Comparison of ENCODE assay signal across 9 mouse cellular contexts in the genomic region with DNA sequence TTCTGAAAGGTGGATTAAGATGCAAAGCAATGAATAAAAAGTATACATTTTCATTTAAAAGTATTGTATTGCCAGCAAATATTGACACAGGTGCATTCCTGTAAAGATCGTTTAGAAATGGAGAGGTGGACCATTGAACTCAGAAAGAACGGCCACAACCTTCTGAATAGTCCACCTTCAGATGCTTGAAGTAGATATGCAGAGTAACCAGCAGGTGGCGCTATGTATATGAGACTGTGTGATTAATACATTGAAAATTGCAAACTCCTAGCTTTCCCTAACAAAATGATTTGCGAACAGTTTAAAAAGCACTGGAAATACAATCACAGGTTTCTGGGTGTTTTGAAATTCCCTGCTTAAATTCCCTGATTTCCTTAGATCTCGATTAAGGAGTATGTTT.
DNase-seq lines count a peak whose midpoint lies in the region; ATAC-seq and TF ChIP-seq lines count a peak whose summit lies in the region.
"Had no signal": no experiment of that assay in that cellular context is flagged by ENCODE, and none has a peak within 500 bp of the region (broad histone marks: within the 10 kb centered on the region; RNA-seq: fewer than 3 reads in every experiment).

No protein-coding gene starts in this region.

- peak; percentile 94 for TF ChIP-seq CTCF in layer of hippocampus, adult 2 months (conservative IDR thresholded peaks at IDR 0.05)

- intact Hi-C loops in gastrocnemius, postnatal 36 days (cut with DNase I), result loop anchor here (10.0 kb wide), 2 partner anchors 355 to 525 kb away; partner anchors contain the start of gene Sema3d

- H3K4me2 ChIP-seq in hindbrain, embryonic 13.5 days, result no peak overlapping the region
- H3K4me2 ChIP-seq: liver, embryonic 13.5 days had no signal

- H3K27me3 ChIP-seq in hindbrain, embryonic 13.5 days, result no peaks in the 10 kb centered on the region
- H3K27me3 ChIP-seq: liver, embryonic 13.5 days had no signal

- no peak overlapping the region for H3K9ac ChIP-seq in hindbrain, embryonic 13.5 days
- H3K9ac ChIP-seq: liver, embryonic 13.5 days had no signal

- H3K36me3 ChIP-seq in hindbrain, embryonic 13.5 days, result no peaks in the 10 kb centered on the region
- H3K36me3 ChIP-seq: liver, embryonic 13.5 days had no signal

- no peak overlapping the region for H3K4me3 ChIP-seq in hindbrain, embryonic 13.5 days
- H3K4me3 ChIP-seq in layer of hippocampus, adult 2 months, result no peak overlapping the region
- H3K4me3 ChIP-seq: liver, embryonic 13.5 days had no signal

- ATAC-seq in hindbrain, embryonic 13.5 days (ENCODE audit: low FRiP score), result peak; percentile 84

- no peaks in the 10 kb centered on the region for H3K4me1 ChIP-seq in hindbrain, embryonic 13.5 days (replicated peaks)
- H3K4me1 ChIP-seq: liver, embryonic 13.5 days had no signal

- no peak overlapping the region for H3K27ac ChIP-seq in hindbrain, embryonic 13.5 days
- no peak overlapping the region for H3K27ac ChIP-seq in layer of hippocampus, adult 2 months
- H3K27ac ChIP-seq: liver, embryonic 13.5 days had no signal

- peak; percentile 46 for DNase-seq in gastrocnemius, postnatal 10 days
- DNase-seq in gastrocnemius, postnatal 36 days, result no peak
- DNase-seq in NIH3T3 (ENCODE audit: low read depth), result peak; percentile 74
- DNase-seq in embryo, embryonic 10 days (ENCODE audit: low spot score), result peak; percentile 85
- DNase-seq in layer of hippocampus, adult 2 months (ENCODE audit: low spot score in 2 of 2), result peak; percentile 51 to 62
- peak; percentile 52 for DNase-seq in lung, postnatal 36 days
- peak; percentile 12 to 18 for DNase-seq in right cerebral cortex, postnatal 36 days (ENCODE audit: low spot score in 2 of 2)
- DNase-seq: liver, embryonic 13.5 days had no signal

- WGBS in hindbrain, embryonic 13.5 days, result 23% methylated on average over 5 of the region's 5 CpGs

- H3K9me3 ChIP-seq in hindbrain, embryonic 13.5 days, result no peaks in the 10 kb centered on the region
- H3K9me3 ChIP-seq: liver, embryonic 13.5 days had no signal

Comparison
In these comparisons a context has a peak if more than half of its experiments do, and no peak if none do; other contexts are left out.
1. DNase-seq: peak in gastrocnemius, postnatal 10 days (single experiment), NIH3T3 (single experiment), embryo, embryonic 10 days (single experiment), layer of hippocampus, adult 2 months (2 of 2), lung, postnatal 36 days (single experiment) and right cerebral cortex, postnatal 36 days (2 of 2); none in gastrocnemius, postnatal 36 days (0 of 2).